Mouse (Mus musculus) left cerebral cortex, postnatal 25 days (tissue): ENCODE measurements around the gene Tert. TPM values are rescaled to one million over a fixed set of nuclear protein-coding genes. Genes with fewer than 3 reads are reported as not detected.
A peak's percentile ranks its signal among the peaks of the same experiment; 100 is the strongest.

Experiments
- DNase-seq, 2 experiments: peaks; one replicate each; pipeline ENCODE4 v3.0.0; 2022; ENCODE audit warnings: low spot score in 2 of 2, mixed read lengths in 1 of 2
- intact Hi-C: fragments of 180-260 bp; cut with DNase I; formaldehyde crosslinking; loops from one replicate; pipeline ENCODE4 v1.15.1; 2025
- total RNA-seq, 2 experiments: library from RNA; stranded (reverse); gene quantifications; 2 replicates each; pipeline ENCODE4 v1.2.3; 2021

Gene Tert
- total RNA-seq, 2 experiments from 2014 or later = 2.2 to 2.3 TPM

DNA sequence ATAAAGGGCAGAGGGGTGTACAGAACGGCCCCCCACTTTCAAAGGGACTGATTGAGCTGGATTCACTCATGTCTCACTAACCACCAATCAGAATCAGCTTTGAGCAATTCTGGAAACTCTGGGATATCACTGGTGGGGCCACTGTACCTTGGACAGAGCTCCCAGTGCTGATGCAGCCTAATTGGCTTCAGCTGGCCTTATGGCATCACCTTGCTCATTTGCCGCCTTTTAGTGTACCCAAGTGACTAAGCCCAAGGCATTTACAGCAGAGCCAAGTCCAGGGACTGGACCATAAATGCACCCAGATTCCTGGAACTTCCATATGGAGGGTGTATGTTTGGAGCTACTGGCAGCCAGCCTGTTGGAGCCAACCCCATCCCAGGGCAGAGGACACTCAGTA is 32.2 kb downstream of the Tert start:
- intact Hi-C loops = no loop called here
- DNase-seq = no peak

DNA sequence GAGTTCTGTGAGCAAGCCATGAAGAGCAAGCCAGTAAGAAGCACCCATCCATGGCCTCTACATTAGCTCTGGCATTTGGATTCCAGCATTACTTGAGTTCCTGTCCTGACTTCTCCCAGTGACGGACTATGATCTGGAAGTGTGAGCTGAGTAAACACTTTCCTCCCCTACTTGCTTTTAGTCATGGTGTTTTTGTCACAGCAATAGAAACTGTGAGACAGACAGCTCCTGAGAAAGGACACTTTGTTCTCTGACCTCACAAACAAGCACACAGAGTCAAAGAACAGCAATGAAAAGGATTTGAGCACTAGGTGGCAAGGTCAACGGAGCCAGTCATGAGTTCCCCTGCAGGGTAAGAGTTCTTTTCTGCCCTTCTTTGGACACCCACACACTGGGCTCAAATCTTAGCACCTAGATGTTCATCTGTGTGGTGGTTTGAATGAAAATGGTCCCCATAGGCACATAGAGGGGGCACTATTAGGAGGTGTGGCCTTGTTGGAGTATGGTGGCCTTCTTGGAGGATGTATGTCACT is 33.5 kb downstream of the Tert start:
- DNase-seq = no peak
- intact Hi-C loops = no loop called here

DNA sequence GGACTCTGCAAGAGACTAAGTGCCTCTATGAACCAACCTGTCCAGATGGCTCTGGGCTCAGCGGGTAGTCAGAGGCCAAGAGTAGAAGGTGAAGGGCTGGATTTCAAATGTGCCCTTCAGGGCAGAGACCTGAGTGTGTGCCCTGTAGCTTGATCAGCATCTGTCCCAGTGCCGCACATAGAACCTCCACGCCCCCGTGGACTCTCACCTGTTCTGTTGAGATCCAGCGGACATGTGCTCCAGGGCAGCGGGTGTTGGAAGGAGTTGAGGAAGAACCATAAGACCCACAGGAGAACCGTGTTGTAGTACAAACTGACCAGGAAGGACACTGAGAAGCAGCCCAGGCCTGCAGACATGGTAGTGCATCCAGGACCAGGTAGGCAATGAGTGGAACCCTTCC is 48.5 kb downstream of the Tert start:
- DNase-seq = no peak
- intact Hi-C loops = no loop called here

DNA sequence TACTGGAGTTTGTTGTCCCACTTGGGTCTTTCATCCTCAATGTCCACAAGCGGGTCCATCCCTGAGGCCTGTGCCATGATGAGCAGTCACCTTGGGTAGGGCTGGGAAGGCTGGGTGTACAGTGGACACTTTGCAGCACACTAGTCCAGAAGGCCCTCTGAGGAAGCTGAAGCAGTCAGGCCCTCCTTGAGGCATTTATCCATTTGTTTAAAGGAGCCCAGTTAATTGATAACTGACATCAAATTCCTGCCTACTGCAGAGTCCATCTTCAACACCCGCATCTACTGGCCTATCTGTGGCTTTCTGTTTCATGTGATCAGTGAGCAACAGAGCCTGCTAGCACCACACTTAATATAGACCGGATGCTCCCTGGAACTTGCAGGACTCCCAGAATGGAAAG is 51.1 kb downstream of the Tert start, which contains the start of gene Slc6a18:
Slc6a18 (minus strand) TSS at position 171 of the 400 bp plus-strand sequence.
- no peak for DNase-seq
- intact Hi-C loops = no loop called here

DNA sequence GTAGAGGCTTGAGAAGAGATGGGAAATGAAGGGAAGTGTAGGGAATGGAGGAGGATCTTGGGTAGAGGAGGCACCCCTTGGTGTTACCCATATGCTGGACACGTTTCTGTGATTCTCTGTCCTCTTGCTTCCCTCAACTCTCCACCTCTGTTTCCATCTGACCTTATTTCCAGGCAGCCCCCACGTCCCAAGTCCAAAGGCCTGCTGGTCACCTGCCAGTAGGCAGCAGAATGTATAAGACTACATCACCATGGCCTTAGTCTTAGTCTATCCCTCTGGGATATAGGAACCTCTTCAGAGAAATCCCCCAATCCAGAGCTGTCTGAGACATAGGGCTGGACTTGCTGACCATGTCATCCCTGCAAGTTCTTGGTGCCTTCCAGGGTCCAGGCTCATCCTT is 52.6 kb downstream of the Tert start:
- no peak for DNase-seq
- intact Hi-C loops = no loop called here

DNA sequence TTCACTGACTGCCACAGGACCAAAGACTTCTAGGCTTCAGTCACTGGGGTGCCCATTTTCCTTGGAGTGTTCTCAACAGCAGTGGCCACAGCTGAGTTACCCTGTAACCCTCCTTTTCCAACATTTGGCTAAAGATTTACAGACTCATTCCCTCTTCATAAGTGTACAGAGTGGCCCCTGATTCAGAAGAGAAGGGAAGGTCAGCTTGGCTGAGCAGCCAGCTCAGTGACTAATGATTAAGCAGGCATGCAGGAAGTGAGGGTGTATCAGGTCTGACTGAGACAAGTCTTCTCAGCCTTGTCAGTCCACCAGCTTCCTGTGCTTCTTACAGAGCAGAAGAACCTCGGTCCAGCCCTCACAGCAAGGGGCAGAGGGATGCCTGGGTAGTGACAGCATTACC is 53.7 kb downstream of the Tert start:
- DNase-seq = no peak
- intact Hi-C loops = no loop called here

DNA sequence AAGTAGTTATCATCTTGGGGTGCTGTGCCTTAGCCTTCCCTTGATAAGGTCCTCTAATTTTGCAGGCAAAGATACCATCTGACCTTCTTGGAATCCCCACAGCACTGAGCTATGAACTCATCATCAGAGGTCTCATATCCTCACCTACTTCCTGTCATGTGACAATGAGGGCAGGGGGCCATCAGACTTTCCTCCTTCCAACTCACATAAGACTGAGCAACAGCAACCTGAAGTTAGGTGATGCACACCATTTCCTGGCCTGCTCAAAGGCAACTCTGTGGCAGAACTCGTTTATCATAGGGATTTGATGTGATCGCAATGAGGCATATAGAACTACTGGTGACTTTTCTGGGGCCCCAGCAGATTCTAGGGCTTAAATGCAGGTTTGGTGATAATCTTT is 55.5 kb downstream of the Tert start:
- intact Hi-C loops = no loop called here
- no peak for DNase-seq

DNA sequence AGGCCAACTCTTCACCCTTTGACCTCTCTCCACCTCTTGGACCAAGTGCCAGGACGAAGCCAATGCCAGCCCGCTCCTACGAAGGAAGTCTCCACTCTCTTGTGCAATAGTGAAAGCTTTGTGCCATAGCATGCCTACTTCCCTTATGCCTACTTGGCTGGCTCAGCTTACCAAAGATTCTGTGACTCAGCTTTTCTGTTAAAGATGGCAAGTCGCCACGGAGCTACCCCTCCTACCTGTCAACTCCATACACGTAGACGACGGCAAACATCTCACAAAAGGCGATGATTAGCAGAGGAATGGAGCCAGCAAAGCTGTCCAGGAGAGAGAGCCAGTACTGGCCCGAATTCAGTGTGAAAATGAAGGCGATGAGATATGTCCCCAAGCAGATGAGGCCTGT is 57.0 kb downstream of the Tert start:
- DNase-seq = peak; percentile 18 to 71
- intact Hi-C loops = no loop called here

DNA sequence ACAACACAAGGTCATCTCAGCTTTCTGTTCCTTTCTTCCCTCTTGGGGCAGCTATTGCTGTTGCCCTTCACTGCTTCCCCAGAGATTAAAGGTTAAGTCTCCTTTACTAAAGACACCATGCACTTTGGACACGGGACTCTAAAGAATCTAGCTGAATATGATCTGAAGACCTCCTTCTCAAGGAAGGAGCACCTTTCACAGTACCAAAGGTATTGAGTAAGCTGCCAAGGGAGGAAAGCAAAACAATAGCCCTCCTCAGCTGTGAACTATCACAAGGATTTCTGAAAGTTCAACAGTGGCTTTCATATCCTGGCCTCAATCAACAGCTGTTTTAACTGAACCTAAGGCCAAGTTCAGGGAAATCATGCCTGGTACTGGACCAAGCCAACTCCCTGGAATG is 57.7 kb downstream of the Tert start:
- intact Hi-C loops = no loop called here

DNA sequence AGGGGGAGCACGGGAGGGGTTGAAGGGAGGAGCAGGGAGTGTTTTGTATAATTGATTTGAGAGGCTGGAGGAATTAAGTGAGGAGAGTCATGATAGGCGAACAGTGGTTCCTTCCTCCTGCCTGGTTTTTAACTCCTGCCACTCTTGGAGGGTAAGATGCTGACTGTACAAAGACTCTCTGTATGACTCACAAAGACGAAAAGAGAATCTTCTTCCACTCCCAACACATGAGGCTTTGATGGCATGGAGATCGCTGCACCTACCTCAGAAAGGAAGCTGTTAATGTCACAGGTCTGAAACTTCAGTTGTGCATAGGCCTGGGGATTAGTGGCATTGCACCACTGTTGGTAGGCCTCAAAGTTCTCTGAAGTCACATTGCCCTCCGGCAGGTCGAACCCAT is 58.8 kb downstream of the Tert start:
- DNase-seq = no peak
- intact Hi-C loops = no loop called here

More for the DNA sequence above, 57.7 kb downstream of the Tert start:
- DNase-seq = no peak

DNA sequence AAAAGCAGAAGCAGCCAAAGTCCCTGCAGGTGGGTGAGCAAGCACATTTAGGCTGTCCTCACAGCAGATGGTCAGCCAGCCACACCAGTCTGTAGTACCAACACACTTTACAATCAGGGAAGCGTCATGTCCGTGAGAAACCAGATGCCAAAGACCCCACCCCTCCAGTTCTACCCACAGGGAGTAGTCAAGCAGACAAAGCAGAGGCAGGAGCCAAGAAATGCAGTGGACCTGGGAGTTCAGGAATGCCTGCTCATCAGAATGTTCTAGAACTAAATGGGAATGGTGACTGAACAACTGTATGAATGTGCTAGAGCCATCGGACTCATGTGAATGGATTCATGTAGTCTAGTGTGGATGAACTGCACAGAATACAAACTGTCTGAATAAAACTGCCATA is 60.9 kb downstream of the Tert start:
- no peak for DNase-seq
- intact Hi-C loops = no loop called here

DNA sequence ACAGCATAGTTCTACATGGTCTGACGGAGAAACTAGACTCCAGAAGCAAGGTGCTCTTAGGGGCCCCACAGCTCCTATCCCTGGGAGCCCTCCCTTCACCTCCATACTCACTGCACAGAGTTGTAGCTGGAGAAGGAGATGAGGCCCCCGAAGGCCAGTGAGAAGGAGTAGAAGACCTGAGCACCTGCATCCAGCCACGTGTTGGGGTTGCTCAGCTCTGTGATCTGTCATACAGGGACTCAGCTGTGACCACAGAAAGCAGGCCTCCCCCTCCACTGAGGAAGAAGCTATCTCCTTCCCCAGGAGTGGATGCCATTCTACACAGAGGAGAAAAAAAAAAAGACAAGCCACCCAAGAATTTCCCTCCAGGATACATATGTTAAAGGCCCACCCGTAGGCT is 62.2 kb downstream of the Tert start:
- intact Hi-C loops = no loop called here
- no peak for DNase-seq

DNA sequence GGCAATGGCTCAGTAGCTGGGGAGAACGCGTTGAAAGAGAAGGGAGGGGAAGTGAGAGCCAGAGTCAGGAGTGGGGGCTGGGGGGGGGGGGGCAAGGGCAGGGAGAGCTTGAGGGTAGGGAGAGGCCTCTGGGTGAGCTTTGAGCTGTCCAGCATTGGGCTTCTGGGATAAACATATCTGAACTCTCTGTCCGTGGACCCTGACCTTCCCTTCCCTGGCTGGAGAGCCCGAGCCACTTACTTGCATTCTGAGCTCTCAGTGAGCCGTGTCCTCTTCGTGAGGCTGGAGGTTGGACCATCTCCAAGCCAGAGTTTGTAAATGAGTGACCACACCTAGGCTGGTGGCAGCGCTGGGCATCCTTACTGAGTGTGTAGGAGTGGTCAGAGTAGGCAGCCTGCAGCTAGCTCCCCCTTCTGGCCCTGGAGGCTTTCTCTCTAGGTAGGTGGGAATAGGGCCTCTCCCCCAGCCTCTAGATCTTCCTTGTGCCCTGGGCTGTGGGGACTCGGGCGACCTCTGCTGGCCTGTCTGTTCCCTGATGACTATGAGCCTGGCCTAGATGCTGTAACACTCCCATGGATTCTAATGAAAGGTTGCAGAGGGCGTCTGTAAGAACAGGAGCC is 65.6 kb downstream of the Tert start:
- DNase-seq = peak; percentile 31 to 55
- intact Hi-C loops = loop anchor here (1.0 to 5.0 kb wide), 2 partner anchors 46 to 180 kb away; no protein-coding TSS in a partner anchor

DNA sequence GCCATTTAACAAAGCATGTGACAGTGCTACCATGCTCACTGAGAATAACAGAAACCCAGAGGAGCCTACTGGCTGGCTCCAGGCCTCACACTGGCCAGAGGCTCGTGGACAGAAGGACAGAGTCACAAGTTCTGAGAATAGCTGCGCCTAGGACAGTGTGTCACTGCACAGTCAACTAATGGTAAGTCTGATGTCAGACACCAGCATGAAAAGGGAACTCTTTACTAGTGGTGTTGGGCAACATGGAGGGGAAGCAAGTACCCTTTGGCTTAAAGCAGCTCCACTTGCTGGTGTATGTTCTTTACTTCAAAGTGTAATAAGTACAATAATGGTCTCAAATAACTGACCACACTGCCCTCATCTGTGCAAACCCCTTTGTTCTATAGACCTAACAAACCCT is 66.6 kb downstream of the Tert start:
- no peak for DNase-seq
- intact Hi-C loops = loop anchor here (5.0 kb wide), 1 partner anchor 181 kb away; no protein-coding TSS in a partner anchor

DNA sequence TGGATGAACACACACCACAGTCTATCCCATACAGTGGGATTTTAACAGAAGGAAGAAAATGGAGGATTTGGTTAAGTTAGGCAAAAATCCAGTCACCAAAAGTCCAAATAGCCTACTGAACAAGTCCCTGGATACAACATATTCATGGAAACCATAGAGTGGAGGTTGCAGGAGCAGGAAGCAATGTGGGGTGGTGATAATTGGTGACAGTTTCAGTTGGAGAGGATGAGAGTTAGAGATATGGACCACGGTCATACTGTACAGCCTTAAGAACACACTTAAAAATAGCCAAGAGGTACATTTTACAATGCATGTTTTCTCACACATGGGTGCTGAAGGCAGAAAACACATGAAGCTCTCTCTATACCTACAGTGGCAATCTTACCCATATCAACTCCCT is 68.3 kb downstream of the Tert start:
- intact Hi-C loops = loop anchor here (5.0 kb wide), 1 partner anchor 183 kb away; no protein-coding TSS in a partner anchor
- DNase-seq = no peak

DNA sequence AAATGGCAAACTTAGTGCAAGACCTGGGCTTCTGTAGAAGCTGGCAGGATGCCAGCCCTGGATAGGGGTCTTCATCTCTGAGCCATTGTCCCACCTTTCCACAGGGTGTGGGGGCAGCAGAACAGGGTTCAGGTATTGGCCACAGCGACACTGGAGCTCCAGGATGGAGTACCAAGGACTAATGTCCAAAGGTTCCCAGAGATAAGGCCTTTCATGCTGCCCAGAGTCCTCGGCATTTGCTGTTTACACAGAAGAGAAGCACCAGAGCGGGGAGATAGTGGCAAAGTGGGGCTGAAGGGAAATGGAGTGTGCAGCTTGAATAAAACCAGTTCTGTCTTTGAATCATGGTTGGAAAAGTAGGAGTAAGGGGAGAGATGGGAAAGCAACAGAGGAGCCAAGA is 69.8 kb downstream of the Tert start:
- intact Hi-C loops = no loop called here
- no peak for DNase-seq

Other genes starting within 250 kb of the Tert start
- 10 to 100 TPM; 43.0 to 43.9 TPM for gene Lpcat1, start 159.7 kb upstream of the Tert start, total RNA-seq
- under 1 TPM; 0.16 TPM for gene Slc6a3, start 90.2 kb upstream of the Tert start, total RNA-seq
- 100 to 1,000 TPM; 125 to 128 TPM for gene Clptm1l, start 22.9 kb upstream of the Tert start, total RNA-seq
- gene Slc6a18, start 51.1 kb downstream of the Tert start, total RNA-seq = not detected
- under 1 TPM in 1 of 2 experiments, not detected in 1; 0.18 TPM for gene Slc6a19, start 78.0 kb downstream of the Tert start, total RNA-seq
- gene Slc12a7, start 106.2 kb downstream of the Tert start, total RNA-seq = 1 to 10 TPM; 3.6 to 6.8 TPM
- 1 to 10 TPM; 2.2 to 2.6 TPM for gene Nkd2, start 220.7 kb downstream of the Tert start, total RNA-seq